Mouse (Mus musculus) small intestine, adult 2 months (tissue): ENCODE measurements around the gene Wnk2. TPM values are rescaled to one million over a fixed set of nuclear protein-coding genes. Genes with fewer than 3 reads are reported as not detected.

Experiments used
- H3K27ac ChIP-seq: fragments of 200-500 bp; 2 replicates; pipeline ENCODE4 v1.5.1; 2012; ENCODE audit warnings: low read depth, low read length, control low read depth, inconsistent platforms; ENCODE audit not compliant: insufficient read depth
- H3K27me3 ChIP-seq: fragments of 200-500 bp; 2 replicates; pipeline ENCODE4 v1.6.1; 2012; ENCODE audit warnings: mild to moderate bottlenecking, moderate library complexity, low read length, inconsistent platforms; ENCODE audit not compliant: control insufficient read depth, insufficient read depth
- H3K36me3 ChIP-seq: fragments of 200-500 bp; 2 replicates; pipeline ENCODE4 v1.6.1; 2012; ENCODE audit warnings: mild to moderate bottlenecking, low read length, control low read depth, inconsistent platforms; ENCODE audit not compliant: control insufficient read depth, insufficient read depth
- H3K4me1 ChIP-seq: fragments of 200-500 bp; 2 replicates; pipeline ENCODE4 v1.6.1; 2012; ENCODE audit warnings: low read length, inconsistent platforms, mixed read lengths; ENCODE audit not compliant: control insufficient read depth, insufficient read depth, insufficient read length
- H3K4me3 ChIP-seq: fragments of 200-500 bp; 2 replicates; pipeline ENCODE4 v1.5.1; 2012; ENCODE audit warnings: low read depth, mild to moderate bottlenecking, control low read depth, inconsistent platforms, low read length, moderate library complexity
- CTCF ChIP-seq: fragments of 200-500 bp; IDR thresholded peaks from 2 replicates; pipeline ENCODE4 v1.5.1; 2012; ENCODE audit warnings: low read depth, mild to moderate bottlenecking, control low read depth, inconsistent platforms, low read length, moderate library complexity, mixed read lengths; ENCODE audit not compliant: insufficient replicate concordance, insufficient read length; ENCODE audit errors: extremely low read depth
- POLR2A ChIP-seq: fragments of 200-500 bp; IDR thresholded peaks from 2 replicates; pipeline ENCODE4 v1.6.1; 2012; ENCODE audit warnings: low read depth, mild to moderate bottlenecking, control low read depth, inconsistent platforms, low read length, moderate library complexity
- WGBS: fragments of 180-500 bp; shearing (Covaris S2); methylation state at CpG from one replicate; pipeline ENCODE4 v1.1.7; 2018; 5-methylcytosine and 5-hydroxymethylcytosine counted together
- polyA plus RNA-seq: library from polyadenylated mRNA; depleted of rRNA; stranded (reverse); fragments of >200 nt; gene quantifications from 2 replicates; pipeline ENCODE4 v1.2.3, GENCODE M21; 2012

Gene Wnk2
- polyA plus RNA-seq, 1 experiment: 19.5 TPM

DNA sequence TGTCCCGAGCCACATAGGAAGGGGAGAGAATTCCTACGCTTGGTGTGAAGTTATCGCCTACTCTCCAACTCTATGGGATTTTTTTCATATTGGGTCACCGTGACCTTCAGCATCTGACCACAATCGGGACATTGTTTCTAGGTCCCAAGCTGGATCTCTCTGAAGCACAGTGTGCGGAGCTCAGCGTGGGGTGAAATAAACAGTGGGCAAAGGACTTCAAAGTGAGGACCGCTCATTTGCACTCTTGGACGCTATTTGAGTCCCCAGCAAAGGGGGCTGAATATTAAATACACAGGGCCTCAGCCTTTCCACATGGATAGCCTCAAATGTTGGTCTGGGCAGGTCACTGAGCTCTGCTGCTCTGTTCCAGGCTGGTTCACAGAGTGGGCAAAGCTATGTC, 63.9 kb downstream of the Wnk2 start:
- TF ChIP-seq POLR2A: no peak
- no peak for TF ChIP-seq CTCF
- WGBS: 93% methylated on average over 9 of the region's 9 CpGs
- H3K4me3 ChIP-seq: no peak overlapping the region
- H3K27ac ChIP-seq: no peak overlapping the region
- no peaks in the 10 kb centered on the region for H3K36me3 ChIP-seq
- H3K27me3 ChIP-seq: no peaks in the 10 kb centered on the region
- H3K4me1 ChIP-seq: no peaks in the 10 kb centered on the region

DNA sequence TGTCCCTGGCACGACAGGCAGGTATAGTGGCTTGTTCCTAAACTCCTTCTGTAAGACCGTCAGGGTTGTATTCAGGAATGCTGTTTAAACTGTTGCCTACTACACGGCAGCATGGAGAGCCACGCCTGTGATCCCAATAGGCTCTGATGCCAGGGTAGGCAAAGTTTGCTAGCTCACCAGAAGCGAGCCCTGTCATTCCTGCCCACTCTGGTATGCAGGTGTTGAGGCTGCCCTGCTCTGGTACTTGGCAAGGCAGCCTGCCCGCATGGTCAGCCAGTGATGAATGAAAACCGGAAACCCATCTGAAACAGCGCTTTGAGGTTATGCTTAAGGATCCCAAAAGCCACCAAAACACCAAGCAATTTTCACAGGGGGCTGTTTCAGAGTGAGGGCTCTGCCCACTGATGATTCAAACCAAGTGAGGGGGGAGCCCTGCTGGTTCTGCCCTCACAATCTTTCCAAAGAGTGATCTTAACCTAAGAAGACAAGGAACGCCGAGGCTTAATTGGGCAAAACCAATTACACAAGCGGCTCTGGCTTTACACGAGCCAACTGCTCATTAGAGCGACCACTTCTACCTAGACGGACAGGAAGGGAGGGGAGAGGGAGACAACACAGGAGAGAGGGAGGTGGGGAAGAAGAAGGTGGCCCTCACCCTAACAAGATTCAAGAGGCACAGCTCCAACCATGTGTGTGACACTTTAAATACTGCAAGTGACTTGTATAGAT, 65.5 kb downstream of the Wnk2 start:
- Histone ChIP-seq H3K27me3 (no peaks in the 10 kb centered on the region), H3K4me1 (no peaks in the 10 kb centered on the region)

DNA sequence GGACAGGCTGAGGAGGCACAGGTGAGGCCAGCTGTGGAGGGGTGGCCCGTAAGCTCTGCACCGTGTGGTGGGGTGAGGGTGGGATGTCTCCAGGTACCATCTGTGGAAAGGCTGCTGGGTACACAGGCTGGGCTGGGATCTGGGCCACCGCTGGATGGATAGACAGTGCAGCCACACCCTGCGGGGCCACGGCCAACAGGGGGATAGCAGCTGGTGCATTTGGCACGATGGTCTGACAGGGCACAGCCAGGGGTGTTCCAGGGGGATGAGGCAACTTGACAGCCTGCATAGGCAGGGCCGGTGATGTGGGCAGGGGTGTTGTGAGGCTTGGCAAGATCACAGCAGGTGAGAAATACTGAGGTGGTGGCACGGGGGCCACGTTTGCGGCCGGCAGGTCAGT, 71.6 kb downstream of the Wnk2 start:
- no peak overlapping the region for H3K27ac ChIP-seq
- peaks cover 13% of the 10 kb centered on the region for H3K36me3 ChIP-seq
- WGBS: 81% methylated on average over 11 of the region's 11 CpGs
- H3K4me3 ChIP-seq: no peak overlapping the region
- TF ChIP-seq POLR2A (no peak), CTCF (no peak)
- no peaks in the 10 kb centered on the region for H3K4me1 ChIP-seq
- no peaks in the 10 kb centered on the region for H3K27me3 ChIP-seq

More for the DNA sequence above, 65.5 kb downstream of the Wnk2 start:
- 88% methylated on average over 14 of the region's 14 CpGs for WGBS
- H3K27ac ChIP-seq: no peak overlapping the region
- TF ChIP-seq CTCF (no peak), POLR2A (no peak)
- no peak overlapping the region for H3K4me3 ChIP-seq
- peaks cover 10% of the 10 kb centered on the region for H3K36me3 ChIP-seq

DNA sequence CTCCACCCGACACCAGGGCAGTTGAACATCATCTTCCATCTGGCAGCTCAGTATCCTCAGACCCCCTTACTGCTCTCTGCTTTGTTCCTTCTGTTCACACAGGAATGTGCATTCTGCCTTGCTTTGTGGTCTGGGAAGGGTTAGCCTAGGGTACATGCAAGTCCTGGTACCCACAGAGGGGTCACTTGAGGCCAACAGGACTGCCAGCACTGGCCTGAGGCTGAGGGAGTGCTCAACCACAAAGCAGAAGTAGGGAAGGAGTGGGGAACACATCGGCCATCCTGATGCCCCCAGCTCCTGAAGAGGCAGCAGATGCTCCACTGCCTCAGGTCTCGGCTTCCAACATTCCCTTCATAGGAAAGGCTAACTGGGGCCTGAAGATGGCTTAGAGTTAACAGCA, 72.4 kb downstream of the Wnk2 start:
- Histone ChIP-seq H3K36me3 (peaks cover 17% of the 10 kb centered on the region), H3K27ac (no peak overlapping the region), H3K4me1 (no peaks in the 10 kb centered on the region), H3K27me3 (no peaks in the 10 kb centered on the region), H3K4me3 (no peak overlapping the region)
- WGBS: 92% methylated on average over 3 of the region's 3 CpGs
- no peak for TF ChIP-seq CTCF
- TF ChIP-seq POLR2A: no peak

DNA sequence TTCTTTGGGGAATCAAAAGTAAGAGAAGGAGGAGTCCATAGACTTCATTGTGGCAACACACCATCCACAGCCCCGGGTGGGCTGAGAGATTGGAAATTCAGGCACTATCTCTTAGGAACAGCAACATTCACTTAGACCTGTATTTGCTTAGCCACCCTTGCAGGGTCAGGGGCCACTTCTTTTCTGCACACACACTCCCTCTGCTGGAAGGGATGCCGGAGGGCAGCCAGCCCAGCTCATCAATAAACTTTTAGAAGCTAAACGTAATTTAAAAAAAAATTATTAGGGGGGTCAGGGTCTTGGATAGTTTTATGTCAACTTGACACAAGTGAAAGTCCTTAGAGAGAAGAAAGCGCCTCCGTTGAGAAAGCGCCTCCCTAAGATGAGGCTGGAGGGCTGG, 74.5 kb downstream of the Wnk2 start:
- Histone ChIP-seq H3K27me3 (no peaks in the 10 kb centered on the region), H3K4me3 (no peak overlapping the region), H3K36me3 (peaks cover 14% of the 10 kb centered on the region), H3K4me1 (no peaks in the 10 kb centered on the region), H3K27ac (no peak overlapping the region)
- no peak for TF ChIP-seq POLR2A
- TF ChIP-seq CTCF: no peak
- WGBS: 82% methylated on average over 6 of the region's 6 CpGs

DNA sequence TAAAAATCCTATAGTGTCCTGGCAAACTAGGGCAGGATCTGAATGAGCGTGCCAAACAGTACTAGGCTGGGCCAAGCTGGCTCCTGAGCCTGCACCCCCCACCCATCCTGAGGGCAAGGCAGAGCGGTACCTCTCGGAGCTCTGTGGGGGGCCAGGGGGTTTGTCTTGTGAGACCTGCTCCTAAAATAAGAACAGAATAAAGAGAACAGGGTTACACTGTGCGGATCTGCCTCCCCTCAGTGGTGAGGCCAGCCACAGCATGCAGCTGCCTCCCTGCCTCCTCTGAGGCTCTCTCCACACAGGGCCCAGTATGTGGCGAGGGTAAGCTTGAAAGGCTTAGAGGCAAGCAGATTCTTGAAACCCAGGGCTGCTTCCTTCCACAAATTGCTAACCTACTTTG, 76.0 kb downstream of the Wnk2 start:
- H3K27me3 ChIP-seq: no peaks in the 10 kb centered on the region
- no peak overlapping the region for H3K4me3 ChIP-seq
- H3K27ac ChIP-seq: no peak overlapping the region
- peaks cover 17% of the 10 kb centered on the region for H3K36me3 ChIP-seq
- H3K4me1 ChIP-seq: no peaks in the 10 kb centered on the region
- 95% methylated on average over 5 of the region's 5 CpGs for WGBS
- TF ChIP-seq POLR2A (no peak), CTCF (no peak)

DNA sequence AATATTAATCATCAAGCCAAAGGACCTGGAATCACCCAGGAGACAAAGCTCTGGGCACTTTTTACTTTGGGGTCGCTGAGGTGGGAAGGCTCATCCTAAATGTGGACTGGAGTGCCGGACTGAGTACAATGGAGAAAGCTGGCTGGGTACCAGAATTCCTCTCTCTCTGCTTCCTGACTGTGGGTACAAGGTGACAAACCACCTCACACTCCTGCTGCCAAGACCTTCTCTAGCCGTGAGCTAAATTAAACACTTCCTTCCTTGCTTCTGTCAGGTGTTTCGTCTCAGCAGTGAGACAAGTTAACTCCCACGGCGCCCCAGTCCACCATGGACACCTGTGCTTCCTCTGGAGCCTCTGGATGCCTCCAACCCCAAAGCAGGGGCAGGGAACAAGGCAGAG, 77.8 kb downstream of the Wnk2 start:
- no peak for TF ChIP-seq POLR2A
- no peak for TF ChIP-seq CTCF
- peaks cover 19% of the 10 kb centered on the region for H3K36me3 ChIP-seq
- H3K27ac ChIP-seq: no peak overlapping the region
- no peaks in the 10 kb centered on the region for H3K27me3 ChIP-seq
- no peaks in the 10 kb centered on the region for H3K4me1 ChIP-seq
- H3K4me3 ChIP-seq: no peak overlapping the region
- 63% methylated on average over 6 of the region's 6 CpGs for WGBS
